Mouse (Mus musculus): ENCODE results near the gene Sparcl1. TPM values are rescaled to one million over a fixed set of nuclear protein-coding genes. Genes with fewer than 3 reads are reported as not detected.

Sparcl1 gene
- total RNA-seq, 2 experiments from 2014 or later = 218 to 246 TPM

GRCm38 (mm10) chr5:104112511-104112910 lies 1.0 kb downstream of the Sparcl1 start:
- intact Hi-C loops (cut with DNase I) = loop anchor here (2.0 to 10.0 kb wide), 2 partner anchors 16 to 1032 kb away; no protein-coding TSS in a partner anchor
- peak in 1 of 2 experiments; percentile 35 for DNase-seq

GRCm38 (mm10) chr5:104112016-104112415 lies 1.5 kb downstream of the Sparcl1 start:
- intact Hi-C loops (cut with DNase I) = loop anchor here (2.0 to 10.0 kb wide), 2 partner anchors 15 to 1033 kb away; no protein-coding TSS in a partner anchor
- peak in 1 of 2 experiments; percentile 26 for DNase-seq

DNA sequence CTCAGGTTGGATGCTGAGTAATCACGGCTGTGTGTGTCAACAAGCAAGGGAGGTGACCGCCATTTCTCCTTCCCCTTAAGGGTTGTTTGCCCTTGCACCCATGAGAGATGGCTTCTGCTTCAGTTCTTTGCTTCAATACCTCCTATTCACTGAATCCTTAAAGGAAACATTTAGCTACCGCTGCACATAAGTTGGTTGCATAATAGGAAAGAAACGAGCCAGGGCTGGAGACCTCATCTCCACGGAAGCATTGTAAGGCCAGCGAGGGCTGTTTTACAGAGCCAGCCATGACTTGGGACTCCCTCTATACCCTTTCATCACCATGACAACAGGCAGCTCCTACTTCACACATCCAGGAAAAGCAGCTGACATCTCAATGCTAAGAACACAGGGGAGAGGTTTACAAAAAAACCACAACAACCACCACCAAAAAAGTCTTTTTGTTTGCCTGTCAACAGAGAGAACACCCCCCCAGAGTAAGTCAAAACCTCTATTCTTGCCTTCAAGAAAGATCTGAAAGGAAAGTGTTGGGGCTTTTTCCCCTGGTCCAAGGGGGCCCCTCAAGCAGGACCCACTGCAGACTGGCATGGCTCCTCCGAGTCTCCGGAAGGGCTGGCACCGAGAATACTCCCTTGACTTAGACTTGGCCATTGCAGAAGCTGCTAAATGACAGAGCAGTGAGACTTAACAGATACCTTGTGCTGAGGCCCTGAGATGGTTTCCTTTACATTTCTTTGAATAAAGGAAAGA lies 3.2 kb downstream of the Sparcl1 start:
- intact Hi-C loops (cut with DNase I) = loop anchor here (10.0 kb wide), 1 partner anchor 1034 kb away; no protein-coding TSS in a partner anchor
- peak in 1 of 2 experiments; percentile 37 for DNase-seq

GRCm38 (mm10) chr5:104109516-104109915 lies 4.0 kb downstream of the Sparcl1 start:
- intact Hi-C loops (cut with DNase I) = no loop called here
- no peak for DNase-seq

DNA sequence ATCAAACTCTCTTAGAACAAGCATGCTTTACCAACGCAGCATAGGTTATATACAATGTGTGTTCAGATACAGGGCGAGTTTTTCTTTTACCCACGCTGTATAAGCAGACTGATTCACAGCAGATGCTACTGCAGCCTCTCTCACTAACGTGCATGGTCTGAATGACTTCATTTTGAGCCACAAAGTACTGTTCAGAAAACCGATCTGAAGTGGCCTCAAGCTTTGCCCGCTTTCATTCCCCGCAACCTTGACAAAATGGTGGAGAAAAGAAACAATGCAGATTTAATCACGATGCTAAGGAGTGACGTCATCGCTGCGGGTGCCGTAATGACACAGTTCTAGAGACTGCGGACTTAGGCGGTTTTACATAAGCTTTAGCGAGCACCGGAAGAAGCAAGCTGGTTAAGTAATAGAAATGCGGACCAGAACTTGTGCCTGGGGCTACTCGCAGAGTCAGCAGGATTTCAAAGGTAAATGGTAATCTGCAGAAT lies 4.6 kb downstream of the Sparcl1 start:
- no peak for DNase-seq
- intact Hi-C loops (cut with DNase I) = no loop called here

DNA sequence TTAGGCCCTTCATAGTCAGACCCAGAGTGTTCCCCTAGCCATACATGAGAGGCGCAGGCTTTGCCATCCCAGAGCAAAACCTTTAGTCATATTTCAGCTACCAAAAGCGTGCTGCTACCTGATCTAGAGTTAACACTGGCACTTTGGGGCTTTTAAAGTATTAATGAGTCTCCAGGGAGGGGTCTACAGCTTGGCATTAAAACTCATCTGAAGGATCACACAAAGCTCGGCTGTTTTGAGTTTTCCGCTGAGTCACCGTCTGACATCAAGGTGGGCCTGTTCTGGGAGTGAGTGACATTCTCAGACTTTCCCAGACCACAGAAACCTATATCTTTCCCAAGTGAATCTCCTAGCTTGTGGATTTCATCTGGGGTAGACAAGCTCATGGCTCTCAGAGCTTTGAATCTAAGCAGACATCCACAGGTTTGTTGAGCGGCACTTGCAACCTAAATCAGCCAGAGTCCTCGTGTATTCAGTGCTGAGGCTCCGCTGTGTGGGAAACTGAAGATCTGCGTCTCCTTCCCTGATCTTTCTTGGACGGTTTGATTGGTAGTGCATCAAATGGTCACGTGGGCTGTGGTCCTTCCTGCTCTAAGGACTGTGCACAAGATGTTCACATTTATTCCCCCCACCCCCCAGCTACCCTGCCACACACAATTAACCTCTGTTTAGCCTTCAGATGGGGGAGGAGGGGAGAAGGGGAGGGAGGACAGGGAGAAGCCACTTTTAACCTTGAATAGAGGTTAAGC lies 5.2 kb downstream of the Sparcl1 start:
- intact Hi-C loops (cut with DNase I) = no loop called here
- DNase-seq = no peak

DNA sequence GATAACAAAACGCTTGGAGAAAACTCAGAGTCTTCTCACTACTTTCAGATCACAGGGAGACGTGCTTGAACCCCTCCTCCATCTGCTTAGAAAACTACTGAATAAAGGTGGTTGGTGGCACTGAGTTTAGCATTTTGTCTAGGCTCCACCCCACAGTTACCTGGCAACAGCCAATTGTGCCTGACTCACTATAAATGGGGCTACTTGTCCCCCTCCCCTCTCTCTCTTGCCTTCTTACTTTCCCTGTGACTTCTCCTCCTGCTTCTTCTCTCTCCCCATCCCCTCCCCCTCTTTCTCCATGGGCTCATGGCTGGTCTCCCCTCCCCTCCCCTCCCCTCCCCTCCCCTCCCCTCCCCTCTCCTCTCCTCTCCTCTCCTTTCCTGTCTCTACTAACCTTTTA lies 9.4 kb downstream of the Sparcl1 start:
- intact Hi-C loops (cut with DNase I) = no loop called here
- no peak for DNase-seq

DNA sequence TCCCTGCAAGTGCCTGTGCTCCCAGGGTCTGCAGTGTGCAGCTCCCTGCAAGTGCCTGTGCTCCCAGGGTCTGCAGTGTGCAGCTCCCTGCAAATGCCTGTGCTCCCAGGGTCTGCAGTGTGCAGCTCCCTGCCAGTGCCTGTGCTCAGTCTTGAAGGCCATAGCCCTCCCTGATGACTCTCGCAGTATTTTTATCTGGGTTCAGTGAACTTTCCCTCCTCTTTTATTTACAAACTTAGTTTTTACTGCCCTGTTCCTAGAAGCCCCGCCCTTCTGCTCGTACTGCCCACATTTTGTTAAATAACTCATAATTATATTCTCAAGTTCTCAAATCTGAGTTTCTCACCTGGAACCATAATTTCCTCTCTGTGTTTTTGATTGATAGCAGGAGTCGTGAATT lies 10.4 kb downstream of the Sparcl1 start:
- DNase-seq = no peak
- intact Hi-C loops (cut with DNase I) = no loop called here

- intact Hi-C loops (cut with DNase I) = no loop called here
- DNase-seq = peak in 1 of 2 experiments; percentile 26
Observed at GRCm38 (mm10) chr5:104101678-104102531, 11.6 kb downstream of the Sparcl1 start.

DNA sequence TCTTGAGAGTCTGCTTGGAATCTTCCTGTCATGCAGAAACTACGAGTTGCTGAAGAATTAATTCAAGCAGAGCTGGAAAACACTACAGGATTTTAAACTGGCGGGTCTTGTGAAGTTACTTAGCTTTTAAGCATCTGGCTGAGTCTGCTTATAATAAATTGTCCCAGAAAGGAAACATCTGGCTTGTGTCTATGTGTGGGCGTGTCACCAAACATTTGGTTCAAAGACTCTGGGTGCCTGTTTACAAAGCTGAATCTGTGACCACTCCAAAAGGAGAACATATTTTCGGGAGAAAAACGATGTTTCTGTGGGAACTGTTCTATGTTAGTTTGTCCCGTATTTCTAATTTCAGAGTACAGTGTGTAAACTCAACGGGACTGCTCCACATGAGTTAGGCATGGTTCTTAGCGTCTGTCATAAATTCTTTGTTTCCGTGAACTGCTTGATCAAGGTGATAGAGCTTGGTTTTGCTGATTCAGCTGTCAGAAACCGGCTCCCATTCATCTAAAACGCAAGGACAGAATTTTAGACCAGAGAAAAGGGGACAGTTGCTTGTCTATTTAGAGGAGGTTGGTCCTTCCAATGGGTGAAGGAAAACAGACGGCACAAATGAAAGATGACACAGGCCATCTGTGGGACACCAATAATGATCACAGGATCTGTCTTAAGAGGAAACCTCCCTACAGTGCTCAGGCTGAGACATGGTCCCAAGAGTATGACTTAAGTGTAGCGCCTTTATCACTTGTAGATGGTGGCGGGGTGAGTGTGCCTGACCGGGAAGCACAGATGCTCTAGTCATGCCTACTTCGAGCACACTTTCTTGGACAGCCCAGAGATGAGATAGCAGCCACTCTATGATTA lies 17.2 kb downstream of the Sparcl1 start:
- intact Hi-C loops (cut with DNase I) = loop anchor here (2.0 kb wide), 1 partner anchor 16 kb away; the partner anchor contains the start of gene Sparcl1
- DNase-seq = peak; percentile 26 to 55

GRCm38 (mm10) chr5:104095416-104096077 lies 18.0 kb downstream of the Sparcl1 start:
- intact Hi-C loops (cut with DNase I) = loop anchor here (2.0 kb wide), 1 partner anchor 17 kb away; the partner anchor contains the start of gene Sparcl1
- no peak for DNase-seq

- intact Hi-C loops (cut with DNase I) = no loop called here
- DNase-seq = no peak
Observed at GRCm38 (mm10) chr5:104089751-104090150, 23.8 kb downstream of the Sparcl1 start.

DNA sequence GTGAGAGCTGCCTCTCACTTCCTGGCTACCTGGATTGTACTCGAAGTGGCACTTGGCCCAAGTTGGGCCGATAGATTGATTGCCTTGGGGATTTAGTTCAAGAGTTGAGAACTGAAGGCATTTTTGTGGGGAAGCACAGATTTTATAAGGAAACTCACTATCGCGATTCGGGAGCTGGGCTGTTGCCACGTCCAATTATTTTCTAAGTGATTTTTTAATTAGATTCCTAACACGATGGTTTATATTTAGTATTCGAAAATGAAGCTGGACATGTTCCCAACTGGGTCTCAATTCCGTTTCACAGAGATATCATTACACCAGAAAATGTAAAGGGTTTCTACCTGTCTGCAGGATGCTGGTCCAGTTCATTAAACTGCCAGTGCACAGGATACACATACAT lies 28.2 kb downstream of the Sparcl1 start:
- no peak for DNase-seq
- intact Hi-C loops (cut with DNase I) = no loop called here

DNA sequence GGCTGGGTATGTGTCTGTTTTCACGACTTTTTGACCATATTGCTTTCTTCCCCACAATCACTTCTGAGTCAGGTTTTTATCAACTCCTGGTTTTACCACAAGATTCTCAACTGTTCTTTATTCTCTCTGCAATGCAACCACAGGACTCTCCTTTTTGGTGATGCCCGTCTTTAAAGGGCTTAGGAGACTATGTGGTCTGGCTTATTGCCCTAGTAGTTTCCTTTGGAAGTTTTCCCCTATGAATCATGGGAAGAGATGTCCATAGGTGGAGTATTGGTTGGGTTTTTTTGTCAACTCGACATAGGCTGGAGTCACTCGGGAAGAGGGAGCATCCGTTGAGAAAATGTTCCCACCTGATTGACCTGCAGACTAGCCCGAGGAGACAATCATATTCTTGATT lies 32.8 kb downstream of the Sparcl1 start:
- intact Hi-C loops (cut with DNase I) = no loop called here
- no peak for DNase-seq

DNA sequence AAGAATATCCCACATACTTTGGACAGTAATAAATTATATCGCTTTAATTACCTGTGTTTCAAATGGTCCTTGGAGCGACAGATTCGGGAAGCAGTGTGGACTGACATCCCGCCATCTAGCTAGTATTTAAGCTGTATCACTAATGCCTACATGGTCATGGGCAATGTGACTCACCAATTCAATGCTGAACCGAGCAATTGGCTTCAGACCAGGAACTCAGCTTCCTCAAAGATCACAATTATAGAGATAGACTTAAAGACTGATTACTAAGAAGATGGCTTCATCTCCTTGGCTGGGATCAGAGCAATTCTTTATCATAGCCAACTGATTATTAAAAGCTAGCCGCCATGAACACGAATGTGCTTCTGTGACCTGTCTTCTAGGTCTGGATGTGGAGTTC lies 36.0 kb downstream of the Sparcl1 start, which contains the start of gene Gm17660:
TSS of gene Gm17660 (minus strand) at position 101 of the 400 bp plus-strand sequence.
- no peak for DNase-seq
- intact Hi-C loops (cut with DNase I) = loop anchor here (10.0 kb wide), 1 partner anchor 367 kb away; no protein-coding TSS in a partner anchor

- no peak for DNase-seq
- intact Hi-C loops (cut with DNase I) = loop anchor here (10.0 kb wide), 1 partner anchor 368 kb away; no protein-coding TSS in a partner anchor
Observed at GRCm38 (mm10) chr5:104076361-104076760, 37.2 kb downstream of the Sparcl1 start.

DNA sequence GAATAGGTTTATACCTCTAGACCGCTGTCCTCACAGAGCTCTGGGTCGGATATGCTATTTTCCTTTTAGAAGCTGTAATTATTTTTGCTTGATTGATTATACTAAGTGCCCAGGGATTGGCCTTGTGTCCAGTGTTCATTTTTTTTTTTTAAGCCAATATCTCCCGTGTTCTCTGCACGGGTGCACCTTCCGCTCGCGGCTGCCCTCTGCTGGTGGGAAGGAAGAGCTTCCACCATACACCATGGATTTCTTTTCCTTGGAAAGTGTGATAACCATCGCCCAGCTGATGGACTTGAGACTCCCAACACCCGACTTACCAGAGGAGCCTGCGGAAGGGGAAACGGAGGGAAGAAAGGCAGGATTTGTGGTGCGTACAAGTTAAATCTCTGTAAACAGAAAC lies 39.1 kb downstream of the Sparcl1 start:
- peak; percentile 73 to 81 for DNase-seq
- intact Hi-C loops (cut with DNase I) = loop anchor here (1.0 to 10.0 kb wide), 2 partner anchors 75 to 370 kb away; no protein-coding TSS in a partner anchor

- DNase-seq = no peak
- intact Hi-C loops (cut with DNase I) = loop anchor here (1.0 to 10.0 kb wide), 3 partner anchors 74 to 371 kb away; no protein-coding TSS in a partner anchor
Observed at GRCm38 (mm10) chr5:104073602-104074001, 39.9 kb downstream of the Sparcl1 start.
